Mouse (Mus musculus) hindbrain, postnatal 0 days (tissue): Measurements from ENCODE around the gene Maob. TPM values are rescaled to one million over a fixed set of nuclear protein-coding genes. Genes with fewer than 3 reads are reported as not detected.

Source experiments
- ATAC-seq: fragments of 200-750 bp; cut with Nextera tagmentation; 2 replicates; pipeline ENCODE4 v1.8.0; 2017; ENCODE audit warnings: mild to moderate bottlenecking, moderate TSS enrichment, moderate library complexity
- DNase-seq: peaks from one replicate; pipeline ENCODE4 v3.0.0-alpha.2; 2015; ENCODE audit warnings: low spot score
- H3K27ac ChIP-seq: fragments of 300-500 bp; sonication (generic); 2 replicates; pipeline ENCODE4 v1.5.1; 2014; ENCODE audit warnings: mild to moderate bottlenecking
- H3K27me3 ChIP-seq: fragments of 300-500 bp; sonication (generic); 2 replicates; pipeline ENCODE4 v1.6.1; 2014; ENCODE audit warnings: low read length, mixed read lengths; ENCODE audit not compliant: insufficient read depth
- H3K36me3 ChIP-seq: fragments of 300-500 bp; sonication (generic); 2 replicates; pipeline ENCODE4 v1.6.1; 2014; ENCODE audit warnings: low read length, mixed read lengths; ENCODE audit not compliant: insufficient read depth
- H3K4me1 ChIP-seq: fragments of 300-500 bp; sonication (generic); 2 replicates; pipeline ENCODE4 v1.6.1; 2014; ENCODE audit warnings: antibody characterized with exemption, low read length, mixed read lengths; ENCODE audit not compliant: insufficient read depth
- H3K4me2 ChIP-seq: fragments of 300-500 bp; sonication (generic); 2 replicates; pipeline ENCODE4 v1.6.1; 2014; ENCODE audit warnings: low read depth, mild to moderate bottlenecking, low read length, moderate library complexity, mixed read lengths
- H3K4me3 ChIP-seq: fragments of 300-500 bp; sonication (generic); 2 replicates; pipeline ENCODE4 v1.5.1; 2014; ENCODE audit warnings: low read length
- H3K9ac ChIP-seq: fragments of 300-500 bp; sonication (generic); replicated peaks from 2 replicates; pipeline ENCODE4 v1.6.1; 2014; ENCODE audit warnings: mild to moderate bottlenecking, low read length, moderate library complexity, mixed read lengths
- H3K9me3 ChIP-seq: fragments of 300-500 bp; sonication (generic); 2 replicates; pipeline ENCODE4 v1.6.1; 2016; ENCODE audit warnings: low read length, mixed read lengths
- CTCF ChIP-seq: IDR thresholded peaks from 2 replicates; pipeline ENCODE4 v1.5.1; 2016; ENCODE audit warnings: antibody characterized with exemption, control low read depth, low read depth
- WGBS: fragments of 180-500 bp; shearing (Covaris S2); extraction: QIAGEN DNeasy Blood & Tissue Kit; methylation state at CpG from one replicate; pipeline ENCODE4 v1.1.7; 2014; 5-methylcytosine and 5-hydroxymethylcytosine counted together
- polyA plus RNA-seq: library from polyadenylated mRNA; unstranded; fragments of >200 nt; fragmentation: Nextera tagmentation; extraction: Ambion mirVana; gene quantifications from 2 replicates; pipeline ENCODE4 v1.2.1, GENCODE M21; 2015
- total RNA-seq: library from RNA; depleted of rRNA; stranded (reverse); fragments of >200 nt; gene quantifications from 2 replicates; pipeline ENCODE4 v1.2.3, GENCODE M21; 2014; rRNA removed

The Maob gene
- total and polyA plus RNA-seq, 2 experiments from 2014 or later: 3.2 to 5.7 TPM

DNA sequence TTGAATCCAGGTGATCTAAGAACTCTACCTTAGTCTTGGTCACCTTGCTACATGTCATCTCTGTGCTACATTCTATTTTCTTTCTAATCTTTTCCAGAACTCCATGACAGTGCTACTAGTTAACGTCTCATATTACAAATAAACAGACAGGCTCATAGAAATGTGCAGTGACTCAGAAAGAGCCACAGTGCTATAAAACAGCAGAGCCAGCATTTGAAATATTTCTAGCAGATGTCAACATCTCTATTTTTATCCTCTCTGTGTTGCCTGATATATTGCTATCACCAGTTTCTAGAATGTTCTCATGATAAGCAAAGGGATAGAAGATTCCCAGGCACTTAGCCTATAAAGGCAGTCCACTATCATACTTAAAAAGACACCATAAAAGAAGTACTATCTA, 103.1 kb downstream of the Maob start:
- Histone ChIP-seq H3K4me2 (no peak overlapping the region), H3K36me3 (no peaks in the 10 kb centered on the region), H3K27me3 (no peaks in the 10 kb centered on the region), H3K4me1 (no peaks in the 10 kb centered on the region), H3K4me3 (no peak overlapping the region), H3K9ac (no peak overlapping the region), H3K27ac (no peak overlapping the region), H3K9me3 (no peaks in the 10 kb centered on the region)
- TF ChIP-seq CTCF: no peak
- no peak for ATAC-seq
- WGBS: 70% methylated on average over 1 of the region's 1 CpGs
- no peak for DNase-seq

DNA sequence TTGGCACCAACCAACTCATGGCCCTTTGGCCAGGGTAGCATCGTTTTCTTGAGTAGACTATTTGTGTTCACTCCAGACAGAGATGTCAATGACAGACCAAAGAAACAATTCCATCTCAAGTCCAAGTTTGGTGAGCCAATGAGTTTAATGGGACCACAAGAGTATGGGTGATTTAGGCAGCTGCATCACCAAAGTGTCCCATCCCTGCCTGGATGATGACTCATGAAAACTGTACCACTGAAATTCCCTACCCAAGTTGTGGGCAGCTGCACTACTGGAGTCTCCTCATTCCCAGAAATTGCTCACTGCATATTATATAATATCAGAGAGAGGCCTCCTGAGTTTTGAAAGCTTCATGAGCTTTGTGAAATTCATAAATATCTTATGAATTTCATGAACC, 111.1 kb downstream of the Maob start:
- DNase-seq: no peak
- no peak for TF ChIP-seq CTCF
- no peak overlapping the region for H3K4me2 ChIP-seq
- H3K9ac ChIP-seq: no peak overlapping the region
- H3K9me3 ChIP-seq: no peaks in the 10 kb centered on the region
- H3K4me3 ChIP-seq: no peak overlapping the region
- H3K36me3 ChIP-seq: no peaks in the 10 kb centered on the region
- no peaks in the 10 kb centered on the region for H3K4me1 ChIP-seq
- no peak for ATAC-seq
- WGBS: 81% methylated on average over 1 of the region's 1 CpGs
- H3K27me3 ChIP-seq: no peaks in the 10 kb centered on the region
- H3K27ac ChIP-seq: no peak overlapping the region

Other genes starting within 250 kb of the Maob start
- 20.3 and 23.0 TPM in 2 replicates for gene Maoa, start 197.7 kb downstream of the Maob start, total RNA-seq
- 30.6 and 30.8 TPM in 2 replicates for gene Maoa, start 197.7 kb downstream of the Maob start, polyA plus RNA-seq
- gene Ndp, start 94.4 kb upstream of the Maob start, total RNA-seq: 5.8 and 9.8 TPM in 2 replicates
- 7.5 and 7.7 TPM in 2 replicates for gene Ndp, start 94.4 kb upstream of the Maob start, polyA plus RNA-seq